Mouse (Mus musculus) forebrain, embryonic 16.5 days (tissue): ENCODE data around the gene Idh3g. TPM values are rescaled to one million over a fixed set of nuclear protein-coding genes. Genes with fewer than 3 reads are reported as not detected.

ENCODE experiments used
- ATAC-seq: fragments of 200-750 bp; cut with Nextera tagmentation; 2 replicates; pipeline ENCODE4 v1.8.0; 2017; ENCODE audit warnings: mild to moderate bottlenecking, moderate library complexity
- H3K27ac ChIP-seq: fragments of 300-500 bp; sonication (generic); 2 replicates; pipeline ENCODE4 v1.5.1; 2014; ENCODE audit warnings: low read length, control low read depth
- H3K27me3 ChIP-seq: fragments of 300-500 bp; sonication (generic); replicated peaks from 2 replicates; pipeline ENCODE4 v1.6.1; 2014; ENCODE audit warnings: low read length; ENCODE audit not compliant: control insufficient read depth, insufficient read depth
- H3K36me3 ChIP-seq: fragments of 300-500 bp; sonication (generic); 2 replicates; pipeline ENCODE4 v1.6.1; 2014; ENCODE audit not compliant: control insufficient read depth, insufficient read depth
- H3K4me1 ChIP-seq: fragments of 300-500 bp; sonication (generic); replicated peaks from 2 replicates; pipeline ENCODE4 v1.6.1; 2014; ENCODE audit warnings: low read length; ENCODE audit not compliant: control insufficient read depth, insufficient read depth
- H3K4me2 ChIP-seq: fragments of 300-500 bp; sonication (generic); 2 replicates; pipeline ENCODE4 v1.6.1; 2014; ENCODE audit warnings: mild to moderate bottlenecking, low read length, control low read depth
- H3K4me3 ChIP-seq: fragments of 300-500 bp; sonication (generic); replicated peaks from 2 replicates; pipeline ENCODE4 v1.5.1; 2014; ENCODE audit warnings: mild to moderate bottlenecking, low read length, control low read depth
- H3K9ac ChIP-seq: fragments of 300-500 bp; sonication (generic); replicated peaks from 2 replicates; pipeline ENCODE4 v1.6.1; 2014; ENCODE audit warnings: low read depth, low read length, control low read depth
- H3K9me3 ChIP-seq: fragments of 300-500 bp; sonication (generic); 2 replicates; pipeline ENCODE4 v1.6.1; 2016; ENCODE audit warnings: low read length; ENCODE audit not compliant: control insufficient read depth
- WGBS: fragments of 180-500 bp; shearing (Covaris S2); extraction: QIAGEN DNeasy Blood & Tissue Kit; methylation state at CpG from one replicate; pipeline ENCODE4 v1.1.7; 2014; 5-methylcytosine and 5-hydroxymethylcytosine counted together
- polyA plus RNA-seq: library from polyadenylated mRNA; unstranded; fragments of >200 nt; fragmentation: Nextera tagmentation; extraction: Ambion mirVana; gene quantifications from 2 replicates; pipeline ENCODE4 v1.2.1, GENCODE M21; 2015

The Idh3g gene
- 232 and 240 TPM in 2 replicates for polyA plus RNA-seq

DNA sequence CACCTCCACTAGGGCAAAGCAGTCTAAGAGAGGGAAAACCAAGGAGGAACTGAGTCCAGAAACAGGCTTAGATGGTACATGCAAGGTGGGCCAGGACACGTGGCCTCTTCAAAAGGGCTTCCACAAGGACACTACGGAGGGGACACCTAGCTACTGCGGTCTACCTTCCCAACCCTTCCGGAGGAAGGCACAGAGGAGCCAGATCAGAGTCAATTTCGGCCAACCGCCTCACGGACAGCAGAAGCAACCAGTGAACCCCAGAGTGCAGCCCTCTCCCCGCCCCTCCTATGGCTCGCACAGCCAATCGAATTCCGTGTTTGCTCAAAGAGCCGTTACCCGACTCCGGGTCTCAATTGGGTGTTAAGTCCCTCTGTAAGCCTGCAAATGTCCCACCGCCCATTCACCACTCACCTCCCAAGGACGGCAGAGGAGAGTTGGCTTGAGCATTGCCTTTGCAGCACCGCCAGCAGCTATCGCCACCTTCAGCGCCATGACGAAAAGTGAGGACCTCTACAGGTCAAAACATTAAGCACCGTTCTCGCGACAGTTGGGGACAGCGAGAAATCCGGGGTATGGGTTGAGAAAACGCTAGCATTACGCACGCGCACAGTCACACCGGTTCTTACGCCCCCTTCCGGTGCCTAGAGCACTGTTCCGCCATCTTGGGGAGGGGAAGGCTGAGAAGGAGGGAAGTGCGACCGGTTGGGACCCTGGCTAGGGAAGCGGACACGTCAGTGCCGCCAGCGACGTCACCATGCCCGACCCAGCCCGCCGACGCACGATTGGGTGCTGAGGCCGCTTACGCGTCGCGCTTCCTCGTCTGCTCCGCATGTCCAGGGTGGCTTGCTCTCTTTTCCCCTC is at the start of gene Idh3g, which contains the start of gene Ssr4:
Gene Idh3g (minus strand): TSS at position 534 of the 861 bp plus-strand sequence.
Gene Ssr4 (plus strand): TSS at position 665 of the 861 bp plus-strand sequence.
- Histone ChIP-seq H3K4me2 (peak within 1 kb of the TSS; percentile 67), H3K4me1 (peaks cover 21% of the 10 kb centered on the region), H3K36me3 (no peaks in the 10 kb centered on the region), H3K27ac (peak within 1 kb of the TSS; percentile 88), H3K9ac (peak within 1 kb of the TSS; percentile 77), H3K4me3 (peak within 1 kb of the TSS; percentile 65), H3K27me3 (no peaks in the 10 kb centered on the region), H3K9me3 (no peaks in the 10 kb centered on the region)
- WGBS: 24% methylated on average over 40 of the region's 52 CpGs
- peak; percentile 98 for ATAC-seq

DNA sequence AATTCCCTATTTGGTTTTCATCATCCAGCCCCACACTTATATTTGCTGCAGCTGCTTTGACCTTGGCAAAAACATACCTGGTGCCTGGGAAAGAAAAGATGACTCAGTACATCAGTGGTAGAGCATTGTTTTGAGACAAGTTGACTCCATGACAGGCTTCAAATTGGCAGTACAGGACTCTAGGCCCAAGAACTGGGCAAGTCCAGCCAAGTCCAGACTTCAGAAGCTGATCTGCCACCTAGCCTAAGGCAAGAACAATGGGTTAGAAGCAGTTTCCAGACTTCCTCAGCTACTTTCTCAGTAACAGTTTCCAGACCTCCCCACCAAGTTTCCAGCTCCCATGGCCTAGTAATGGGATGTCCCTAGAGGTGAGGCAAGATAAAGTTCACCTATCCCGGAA is 49.0 kb upstream of the Idh3g start:
- ATAC-seq: no peak
- Histone ChIP-seq H3K4me3 (no peak overlapping the region), H3K4me1 (no peaks in the 10 kb centered on the region), H3K4me2 (no peak overlapping the region), H3K27ac (no peak overlapping the region), H3K27me3 (no peaks in the 10 kb centered on the region), H3K36me3 (no peaks in the 10 kb centered on the region), H3K9me3 (no peaks in the 10 kb centered on the region), H3K9ac (no peak overlapping the region)
- WGBS: 95% methylated on average over 1 of the region's 1 CpGs

DNA sequence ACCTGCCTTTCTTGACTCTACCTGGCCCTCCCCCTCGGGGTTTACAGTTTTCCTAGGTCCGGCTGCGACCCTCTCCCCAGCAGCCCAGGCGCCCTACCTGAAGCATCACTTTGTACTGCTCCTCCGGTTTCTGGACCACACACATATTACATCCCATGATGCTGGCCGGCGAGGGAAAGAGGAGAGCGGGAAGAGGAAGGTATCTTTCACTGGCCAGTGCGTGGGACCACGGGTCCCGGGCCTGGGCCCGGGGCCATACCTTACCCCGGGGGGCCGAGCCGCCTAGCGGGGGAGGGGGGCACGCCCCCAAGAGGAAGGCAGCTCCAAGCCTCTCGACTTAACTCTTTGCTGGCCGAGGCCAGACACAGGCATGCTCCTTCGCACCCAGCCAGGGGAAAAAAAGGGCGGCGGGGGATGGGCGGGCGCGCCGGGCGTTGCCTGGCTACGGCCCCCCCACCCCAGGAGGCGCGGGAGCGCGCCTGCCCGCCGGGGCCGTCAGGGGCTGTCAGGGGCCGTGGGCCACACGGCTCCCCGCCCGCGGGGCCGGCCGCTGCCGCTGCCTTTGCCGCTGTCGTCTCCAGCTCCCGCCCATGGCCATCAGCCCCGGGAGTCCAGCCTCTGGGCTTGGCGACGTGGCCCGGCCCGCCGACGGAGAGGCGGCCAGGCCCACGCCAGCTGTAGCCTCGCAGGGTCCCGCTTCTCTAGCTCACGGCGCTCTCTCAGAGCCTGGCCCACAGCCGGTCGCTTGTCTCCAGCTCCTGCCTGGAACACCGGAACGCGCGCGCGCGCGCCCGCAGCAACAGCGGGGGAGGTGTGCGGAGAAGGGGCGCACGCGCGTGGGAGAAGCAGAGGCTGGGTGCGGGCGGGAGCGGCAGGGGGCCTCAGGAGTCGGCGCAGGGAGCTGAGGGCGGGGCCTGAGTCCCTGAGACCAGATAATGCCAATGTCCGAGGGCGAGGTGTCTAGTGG is 37.8 kb upstream of the Idh3g start, which contains the start of gene Pdzd4:
Gene Pdzd4 (minus strand): TSS at position 785 of the 967 bp plus-strand sequence.
- Histone ChIP-seq H3K9ac (peak within 1 kb of the TSS; percentile 84), H3K27me3 (no peaks in the 10 kb centered on the region), H3K4me1 (peaks cover 10% of the 10 kb centered on the region), H3K4me3 (peak within 1 kb of the TSS; percentile 69), H3K27ac (peak within 1 kb of the TSS; percentile 91), H3K4me2 (peak within 1 kb of the TSS; percentile 67), H3K9me3 (no peaks in the 10 kb centered on the region), H3K36me3 (no peaks in the 10 kb centered on the region)
- ATAC-seq: peak; percentile 89
- 20% methylated on average over 62 of the region's 84 CpGs for WGBS

DNA sequence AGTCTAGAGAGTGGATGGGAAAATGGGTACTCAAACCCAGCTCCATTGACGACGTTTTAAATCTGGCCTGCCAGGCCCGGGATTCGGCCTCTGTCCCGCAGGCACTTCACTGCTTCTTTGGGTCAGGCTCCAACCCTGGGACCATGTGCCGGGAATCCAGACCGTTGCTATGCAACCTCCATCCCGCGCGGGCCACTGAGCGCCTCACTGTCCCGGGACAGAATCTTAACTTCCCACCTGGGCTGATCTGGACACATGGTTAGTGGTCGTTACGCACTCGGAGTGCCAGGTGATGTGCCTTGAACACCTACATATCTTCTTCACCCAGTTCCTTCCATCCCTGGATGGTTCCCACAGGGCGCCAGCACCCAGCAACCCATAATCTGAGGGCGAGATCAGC is 37.0 kb upstream of the Idh3g start:
- Histone ChIP-seq H3K4me2 (peak overlapping the region; percentile 67), H3K36me3 (no peaks in the 10 kb centered on the region), H3K9me3 (no peaks in the 10 kb centered on the region), H3K9ac (peak overlapping the region; percentile 84), H3K27ac (no peak overlapping the region; the same call in 1 of the 2 replicates), H3K4me1 (peaks cover 10% of the 10 kb centered on the region), H3K27me3 (no peaks in the 10 kb centered on the region), H3K4me3 (peak overlapping the region; percentile 69)
- peak; percentile 19 for ATAC-seq
- WGBS: 16% methylated on average over 17 of the region's 17 CpGs

DNA sequence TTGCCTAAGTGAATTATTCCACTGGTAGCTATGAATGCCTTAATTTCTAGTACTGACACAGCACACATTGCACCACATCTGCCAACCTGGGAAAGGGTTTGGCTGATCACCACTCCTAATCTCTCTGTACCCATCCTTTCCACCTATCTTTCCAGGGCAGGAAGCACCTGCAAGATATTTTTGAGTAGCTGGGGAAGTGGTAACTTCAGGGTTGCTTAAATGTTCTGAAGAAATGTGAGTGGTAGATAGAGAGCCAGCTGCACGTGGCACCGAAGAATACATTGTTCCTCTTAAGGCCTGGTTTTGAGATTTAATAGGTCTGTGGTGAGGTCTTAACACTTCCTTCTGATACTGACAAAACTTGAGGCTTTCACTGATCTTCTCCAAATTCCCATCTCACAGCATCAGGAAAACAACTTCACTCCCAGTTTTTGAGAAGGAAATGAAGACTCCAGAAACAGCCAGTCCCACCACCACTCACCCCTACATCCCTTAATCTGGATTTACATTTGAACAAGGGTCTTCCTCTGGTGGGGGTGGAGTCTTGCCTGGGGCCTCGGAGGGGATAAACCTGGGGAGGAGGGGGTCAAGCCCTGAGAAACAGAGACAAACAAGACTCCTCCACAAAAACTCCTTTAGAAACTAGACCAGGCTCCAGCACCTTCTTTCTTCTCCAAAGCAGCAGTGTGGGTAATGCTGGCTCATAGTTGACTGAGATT is 30.1 kb upstream of the Idh3g start:
- H3K4me3 ChIP-seq: no peak overlapping the region
- H3K4me2 ChIP-seq: no peak overlapping the region
- H3K27me3 ChIP-seq: no peaks in the 10 kb centered on the region
- no peak for ATAC-seq
- H3K9ac ChIP-seq: no peak overlapping the region
- no peaks in the 10 kb centered on the region for H3K36me3 ChIP-seq
- 70% methylated on average over 3 of the region's 3 CpGs for WGBS
- H3K9me3 ChIP-seq: no peaks in the 10 kb centered on the region
- H3K27ac ChIP-seq: no peak overlapping the region
- H3K4me1 ChIP-seq: peaks cover 9% of the 10 kb centered on the region; the same call in 1 of the 2 replicates

DNA sequence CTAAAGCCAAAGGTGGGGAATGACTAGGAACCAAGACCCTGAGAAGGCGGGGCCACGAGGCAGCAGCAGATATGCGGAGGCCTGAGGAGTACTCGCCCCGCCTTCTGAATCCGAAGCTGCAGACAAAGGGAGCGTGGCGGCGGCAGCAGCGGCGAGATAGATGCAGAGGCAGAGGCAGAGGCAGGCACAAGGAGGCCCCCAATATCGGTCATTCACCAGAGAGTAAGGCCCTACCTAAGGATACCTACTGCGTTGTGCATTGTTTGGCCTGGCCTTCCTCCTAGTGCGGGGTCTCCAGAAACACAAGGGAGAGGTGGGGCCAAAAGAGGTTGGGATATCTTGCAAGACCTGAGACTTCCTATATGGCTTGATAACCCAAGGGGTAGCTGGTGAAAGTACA is 28.4 kb upstream of the Idh3g start:
- 21% methylated on average over 14 of the region's 14 CpGs for WGBS
- Histone ChIP-seq H3K36me3 (no peaks in the 10 kb centered on the region), H3K27ac (peak overlapping the region; percentile 49), H3K9ac (peak overlapping the region; percentile 60), H3K27me3 (no peaks in the 10 kb centered on the region), H3K9me3 (no peaks in the 10 kb centered on the region), H3K4me2 (peak overlapping the region; percentile 52), H3K4me1 (peaks cover 9% of the 10 kb centered on the region; the same call in 1 of the 2 replicates), H3K4me3 (peak overlapping the region; percentile 41)
- ATAC-seq: peak; percentile 90

DNA sequence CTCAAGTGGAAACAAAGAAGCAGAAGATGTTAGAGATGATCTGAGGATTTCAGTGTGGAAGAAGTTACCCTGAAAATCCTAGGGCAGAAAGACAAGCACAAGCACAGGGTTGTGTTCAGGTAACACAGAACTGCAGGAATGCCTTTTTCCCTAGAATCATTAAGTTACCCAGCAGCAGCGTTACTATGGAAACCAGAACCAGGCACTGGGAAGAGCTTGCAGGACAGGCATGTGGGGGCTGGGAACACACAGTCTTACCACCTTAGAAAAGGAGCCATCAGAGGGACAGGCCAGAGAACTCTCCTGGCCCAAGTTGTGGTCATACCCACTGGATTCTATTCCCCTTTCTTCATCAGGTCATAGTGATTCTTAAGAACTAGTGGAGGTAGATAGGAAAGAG is 19.1 kb upstream of the Idh3g start:
- Histone ChIP-seq H3K4me3 (no peak overlapping the region), H3K4me2 (no peak overlapping the region), H3K36me3 (no peaks in the 10 kb centered on the region), H3K27me3 (no peaks in the 10 kb centered on the region), H3K27ac (no peak overlapping the region), H3K9me3 (no peaks in the 10 kb centered on the region), H3K4me1 (no peaks in the 10 kb centered on the region), H3K9ac (no peak overlapping the region)
- WGBS: 61% methylated on average over 1 of the region's 1 CpGs
- ATAC-seq: peak; percentile 57; the same call in 1 of the 2 replicates

DNA sequence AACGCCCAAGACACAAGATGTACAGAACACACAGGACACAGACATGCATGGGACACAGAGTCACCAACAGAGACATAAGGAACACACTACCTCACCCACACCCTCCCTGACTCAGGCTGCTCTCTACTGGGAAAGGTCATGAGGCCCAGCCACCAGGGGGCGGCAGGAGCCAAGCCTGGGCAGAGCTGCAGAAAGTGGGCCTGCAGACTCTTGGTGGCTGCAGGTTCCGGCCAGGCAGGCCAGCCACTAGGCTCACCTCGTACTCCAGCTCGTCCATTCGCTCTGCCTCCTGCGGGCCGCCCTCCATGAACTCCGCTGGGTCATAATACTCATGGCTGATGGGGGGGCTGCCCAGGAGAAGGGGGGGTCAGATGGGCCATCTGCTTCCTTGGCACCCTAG is 11.8 kb upstream of the Idh3g start:
- H3K27me3 ChIP-seq: no peaks in the 10 kb centered on the region
- H3K4me2 ChIP-seq: no peak overlapping the region
- no peak overlapping the region for H3K27ac ChIP-seq
- peak; percentile 60 for ATAC-seq
- H3K36me3 ChIP-seq: no peaks in the 10 kb centered on the region
- H3K9ac ChIP-seq: no peak overlapping the region
- H3K4me1 ChIP-seq: no peaks in the 10 kb centered on the region
- WGBS: 30% methylated on average over 9 of the region's 9 CpGs
- no peak overlapping the region for H3K4me3 ChIP-seq
- no peaks in the 10 kb centered on the region for H3K9me3 ChIP-seq
